Mouse (Mus musculus) olfactory bulb, adult 2 months (tissue): ENCODE measurements around the gene Gm21885.

Source experiments
- CTCF ChIP-seq: fragments of 200-500 bp; IDR thresholded peaks from 2 replicates; pipeline ENCODE4 v1.5.1; 2012; ENCODE audit warnings: low read depth, mild to moderate bottlenecking, low read length, moderate library complexity; ENCODE audit not compliant: insufficient read depth
- POLR2A ChIP-seq: fragments of 200-500 bp; IDR thresholded peaks from 2 replicates; pipeline ENCODE4 v1.6.1; 2012; ENCODE audit warnings: mild to moderate bottlenecking, low read depth, low read length, moderate library complexity; ENCODE audit not compliant: insufficient read depth

DNA sequence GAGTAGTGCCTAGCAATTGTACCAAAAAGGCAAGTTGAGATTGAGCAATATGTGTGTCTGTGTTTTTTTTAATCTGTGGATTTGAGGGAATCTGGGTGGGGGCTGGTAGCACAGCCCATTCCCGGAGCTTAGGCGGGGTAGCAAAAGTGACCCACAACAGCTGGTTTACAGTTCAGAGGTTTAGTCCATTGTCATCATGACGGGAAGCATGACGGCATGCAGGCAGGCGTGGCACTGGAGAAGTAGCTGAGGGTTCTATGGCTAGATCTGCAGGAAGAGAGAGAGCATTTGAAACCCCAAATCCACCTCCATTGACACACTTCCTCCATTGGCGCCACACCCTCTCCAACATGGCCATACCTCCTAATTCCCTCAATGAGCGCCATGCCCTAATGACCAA is 11.8 kb upstream of the Gm21885 start:
- TF ChIP-seq CTCF (no peak), POLR2A (no peak)
